Mouse (Mus musculus) heart, embryonic 13.5 days (tissue): ENCODE data around the gene Lce1f. TPM values are rescaled to one million over a fixed set of nuclear protein-coding genes. Genes with fewer than 3 reads are reported as not detected.
"Not testable (repeated sequence)": the region's sequence is repeated elsewhere in the genome, so short reads cannot be mapped to it uniquely, and the experiment has no call there.

Experiments
- ATAC-seq: fragments of 200-750 bp; cut with Nextera tagmentation; 2 replicates; pipeline ENCODE4 v1.8.0; 2017; ENCODE audit warnings: moderate TSS enrichment; ENCODE audit not compliant: insufficient number of reproducible peaks, low FRiP score, low TSS enrichment; ENCODE audit errors: extremely low read depth
- H3K27ac ChIP-seq: fragments of 300-500 bp; sonication (generic); replicated peaks from 2 replicates; pipeline ENCODE4 v1.5.1; 2015; ENCODE audit warnings: moderate library complexity, mild to moderate bottlenecking, inconsistent platforms
- H3K27me3 ChIP-seq: fragments of 300-500 bp; sonication (generic); replicated peaks from 2 replicates; pipeline ENCODE4 v1.6.1; 2015; ENCODE audit warnings: mild to moderate bottlenecking, inconsistent platforms
- H3K36me3 ChIP-seq: fragments of 300-500 bp; sonication (generic); 2 replicates; pipeline ENCODE4 v1.6.1; 2015; ENCODE audit warnings: mild to moderate bottlenecking, inconsistent platforms
- H3K4me1 ChIP-seq: fragments of 300-500 bp; sonication (generic); 2 replicates; pipeline ENCODE4 v1.6.1; 2015; ENCODE audit warnings: inconsistent platforms
- H3K4me2 ChIP-seq: fragments of 300-500 bp; sonication (generic); 2 replicates; pipeline ENCODE4 v1.6.1; 2015; ENCODE audit warnings: inconsistent platforms, mild to moderate bottlenecking, moderate library complexity
- H3K4me3 ChIP-seq: fragments of 300-500 bp; sonication (generic); 2 replicates; pipeline ENCODE4 v1.5.1; 2015; ENCODE audit warnings: moderate library complexity, mild to moderate bottlenecking, inconsistent platforms
- H3K9ac ChIP-seq: fragments of 300-500 bp; sonication (generic); 2 replicates; pipeline ENCODE4 v1.6.1; 2015; ENCODE audit warnings: inconsistent platforms, mild to moderate bottlenecking, moderate library complexity
- H3K9me3 ChIP-seq: fragments of 300-500 bp; sonication (generic); 2 replicates; pipeline ENCODE4 v1.6.1; 2016; ENCODE audit warnings: inconsistent platforms
- WGBS: fragments of 180-500 bp; shearing (Covaris S2); methylation state at CpG from one replicate; pipeline ENCODE4 v1.1.7; 2015; ENCODE audit warnings: mixed read lengths; 5-methylcytosine and 5-hydroxymethylcytosine counted together
- polyA plus RNA-seq: library from polyadenylated mRNA; unstranded; fragments of >200 nt; fragmentation: Nextera tagmentation; extraction: Ambion mirVana; gene quantifications from 2 replicates; pipeline ENCODE4 v1.2.1, GENCODE M21; 2015

Gene Lce1f
- polyA plus RNA-seq: not detected in 2 replicates

DNA sequence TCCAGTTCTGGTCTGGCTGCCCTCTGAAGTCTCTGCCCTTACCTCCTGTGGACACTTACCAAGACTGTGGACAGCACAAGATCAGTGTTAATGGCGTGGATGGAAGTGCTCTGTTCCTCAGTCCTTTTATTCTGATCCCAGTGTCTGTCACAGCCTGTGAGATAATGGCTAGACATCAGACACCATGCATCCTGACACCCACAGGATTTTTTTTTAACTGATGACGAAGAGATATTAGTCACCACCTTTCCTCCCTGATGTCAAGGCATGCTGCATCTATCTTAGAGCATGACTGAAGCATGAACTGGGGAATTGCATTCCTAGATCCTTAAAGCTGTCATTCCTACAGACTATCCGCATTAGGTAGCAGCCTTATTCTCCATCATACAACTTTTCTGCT is at the start of gene Lce1f:
Lce1f (minus strand) TSS at position 101 of the 400 bp plus-strand sequence.
- ATAC-seq: no peak
- H3K36me3 ChIP-seq: no peaks in the 10 kb centered on the region

DNA sequence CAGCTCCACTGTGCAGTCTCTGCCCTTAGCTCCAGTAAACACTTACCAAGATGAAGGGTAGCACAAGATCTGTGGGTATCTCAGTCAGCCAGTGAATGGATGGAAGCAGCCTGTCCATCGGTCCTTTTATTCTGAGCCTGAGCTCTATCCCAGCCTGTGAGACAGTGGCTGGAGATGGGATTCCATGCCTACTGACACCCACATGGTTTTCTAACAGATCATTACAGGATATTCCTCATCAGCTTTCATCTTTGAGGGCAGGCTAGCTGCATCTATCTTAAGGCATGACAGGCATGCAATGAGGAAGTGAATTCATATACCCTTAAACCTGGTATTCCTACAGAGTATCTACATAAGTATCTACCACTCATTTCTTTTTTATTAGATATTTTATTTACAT is 44.8 kb upstream of the Lce1f start, which contains the start of gene Lce1h:
Lce1h (minus strand) TSS at position 101 of the 400 bp plus-strand sequence.
- Histone ChIP-seq H3K9ac (no peak within 1 kb of the TSS), H3K4me3 (no peak within 1 kb of the TSS), H3K4me2 (no peak within 1 kb of the TSS), H3K4me1 (no peaks in the 10 kb centered on the region), H3K27me3 (no peaks in the 10 kb centered on the region), H3K27ac (no peak within 1 kb of the TSS), H3K36me3 (no peaks in the 10 kb centered on the region), H3K9me3 (no peaks in the 10 kb centered on the region)
- ATAC-seq: no peak
- 88% methylated on average over 1 of the region's 1 CpGs for WGBS

More for the DNA sequence above, at the start of gene Lce1f:
- no peak within 1 kb of the TSS for H3K4me2 ChIP-seq
- H3K27ac ChIP-seq: no peak within 1 kb of the TSS
- H3K9ac ChIP-seq: no peak within 1 kb of the TSS
- no peaks in the 10 kb centered on the region for H3K27me3 ChIP-seq
- H3K4me1 ChIP-seq: no peaks in the 10 kb centered on the region
- WGBS: 66% methylated on average over 3 of the region's 3 CpGs
- no peak within 1 kb of the TSS for H3K4me3 ChIP-seq
- H3K9me3 ChIP-seq: no peaks in the 10 kb centered on the region

DNA sequence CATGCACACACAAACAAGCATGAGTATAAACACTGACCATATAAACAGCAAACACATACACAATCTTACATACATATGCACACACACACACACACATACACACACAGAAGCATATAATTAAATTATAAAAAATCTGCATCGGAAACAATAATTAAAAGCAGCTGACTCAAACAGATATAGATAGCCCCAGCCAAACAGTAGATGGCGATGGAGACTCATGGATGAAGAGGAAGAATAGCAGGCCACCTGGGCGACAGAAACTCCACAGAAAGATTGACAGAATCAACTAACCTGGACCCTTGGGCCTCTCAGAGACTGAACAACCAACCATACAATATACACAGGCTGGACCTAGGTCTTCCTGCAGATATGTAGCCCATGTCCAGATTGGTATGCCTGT is 33.0 kb upstream of the Lce1f start:
- Histone ChIP-seq H3K4me3 (no peak overlapping the region), H3K9ac (no peak overlapping the region), H3K4me1 (no peaks in the 10 kb centered on the region), H3K4me2 (no peak overlapping the region), H3K27ac (no peak overlapping the region), H3K27me3 (no peaks in the 10 kb centered on the region), H3K36me3 (no peaks in the 10 kb centered on the region), H3K9me3 (no peaks in the 10 kb centered on the region)
- 26% methylated on average over 3 of the region's 3 CpGs for WGBS
- ATAC-seq: no peak

DNA sequence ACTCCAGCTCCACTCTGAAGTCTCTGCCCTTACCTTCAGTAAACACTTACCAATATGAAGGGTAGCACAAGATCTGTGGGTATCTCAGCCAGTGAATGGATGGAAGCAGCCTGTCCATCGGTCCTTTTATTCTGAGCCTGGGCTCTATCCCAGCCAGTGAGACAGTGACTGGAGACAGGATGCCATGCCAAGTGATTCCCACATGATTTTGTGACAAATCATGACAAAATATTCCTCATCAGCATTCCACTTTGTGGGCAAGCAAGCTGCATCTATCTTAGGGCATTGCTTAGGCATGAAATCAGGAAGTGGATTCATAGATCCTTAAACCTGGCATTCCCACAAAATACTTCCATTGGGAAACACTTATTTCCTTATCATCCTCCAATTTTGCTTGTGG is 32.1 kb upstream of the Lce1f start, which contains the start of gene Lce1g:
Lce1g (minus strand) TSS at position 101 of the 400 bp plus-strand sequence.
- ATAC-seq: no peak
- Histone ChIP-seq H3K9me3 (no peaks in the 10 kb centered on the region), H3K36me3 (no peaks in the 10 kb centered on the region), H3K4me1 (no peaks in the 10 kb centered on the region), H3K27ac (no peak within 1 kb of the TSS), H3K27me3 (no peaks in the 10 kb centered on the region), H3K9ac (no peak within 1 kb of the TSS), H3K4me3 (no peak within 1 kb of the TSS), H3K4me2 (no peak within 1 kb of the TSS)
- WGBS: 78% methylated on average over 1 of the region's 1 CpGs

DNA sequence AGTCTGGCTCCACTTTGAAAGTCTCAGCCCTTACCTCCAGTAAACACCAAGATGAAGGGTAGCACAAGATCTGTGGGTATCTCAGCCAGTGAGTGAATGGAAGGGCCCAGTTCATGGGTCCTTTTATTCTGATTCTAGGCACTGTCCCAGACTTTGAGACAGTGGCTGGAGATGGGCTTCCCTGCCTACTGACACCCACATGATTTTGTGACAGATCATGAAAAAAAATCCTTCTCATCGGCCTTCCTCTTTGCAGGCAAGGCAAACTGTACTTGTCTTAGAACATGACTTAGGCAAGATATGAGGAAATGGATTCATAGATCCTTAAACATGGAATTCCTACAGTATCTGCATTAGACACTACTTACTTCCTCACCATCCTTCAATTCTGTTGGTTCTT is 18.8 kb upstream of the Lce1f start, which contains the start of gene Gm38119:
Gm38119 (minus strand) TSS at position 101 of the 400 bp plus-strand sequence.
- WGBS: 70% methylated on average over 1 of the region's 1 CpGs
- Histone ChIP-seq H3K4me2 (no peak within 1 kb of the TSS), H3K4me3 (no peak within 1 kb of the TSS), H3K9me3 (no peaks in the 10 kb centered on the region), H3K27me3 (no peaks in the 10 kb centered on the region), H3K4me1 (no peaks in the 10 kb centered on the region), H3K9ac (no peak within 1 kb of the TSS), H3K36me3 (no peaks in the 10 kb centered on the region), H3K27ac (no peak within 1 kb of the TSS)
- ATAC-seq: no peak

DNA sequence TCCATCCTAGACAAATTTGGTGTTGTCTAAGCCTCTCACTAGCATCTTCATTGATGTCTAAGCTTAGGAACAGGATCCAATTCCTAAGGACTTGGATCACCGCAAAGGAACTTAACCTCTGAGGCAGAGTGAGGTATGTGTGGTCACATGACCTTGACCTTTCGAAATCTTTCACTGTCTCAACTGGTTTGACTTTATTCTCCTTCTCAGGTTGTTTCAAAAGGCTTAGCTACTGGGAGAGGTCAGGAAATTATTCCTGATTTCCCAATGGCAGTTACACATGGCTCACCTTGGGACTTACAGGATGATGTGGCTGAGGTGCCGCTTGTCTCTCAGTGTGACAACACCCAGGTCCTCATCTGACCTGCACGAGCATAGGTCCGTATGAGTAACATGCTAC is 2.5 kb upstream of the Lce1f start:
- no peaks in the 10 kb centered on the region for H3K36me3 ChIP-seq
- H3K9me3 ChIP-seq: no peaks in the 10 kb centered on the region
- no peak overlapping the region for H3K4me3 ChIP-seq
- no peak overlapping the region for H3K9ac ChIP-seq
- ATAC-seq: no peak
- H3K4me1 ChIP-seq: no peaks in the 10 kb centered on the region
- H3K27me3 ChIP-seq: no peaks in the 10 kb centered on the region
- 73% methylated on average over 5 of the region's 5 CpGs for WGBS
- H3K4me2 ChIP-seq: no peak overlapping the region
- no peak overlapping the region for H3K27ac ChIP-seq

DNA sequence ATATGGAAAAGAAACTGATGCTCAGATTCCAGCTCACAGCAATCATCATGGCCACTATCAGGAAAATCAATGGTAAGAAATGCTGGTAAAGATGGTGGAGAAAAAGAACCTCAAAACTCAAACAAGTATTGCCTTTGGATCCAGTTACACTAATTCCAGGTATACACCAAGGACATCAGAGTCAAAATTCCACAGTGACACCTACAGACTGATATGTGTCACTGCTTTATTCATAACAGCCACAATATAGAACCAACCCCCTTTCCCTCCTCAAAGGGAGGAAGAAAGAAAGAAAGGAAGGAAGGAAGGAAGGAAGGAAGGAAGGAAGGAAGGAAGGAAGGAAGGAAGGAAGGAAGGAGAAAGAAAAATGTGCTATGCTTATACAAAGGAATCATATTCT is 5.0 kb downstream of the Lce1f start:
- Histone ChIP-seq H3K4me1 (no peaks in the 10 kb centered on the region), H3K4me2 (no peak overlapping the region), H3K27ac (no peak overlapping the region), H3K9me3 (no peaks in the 10 kb centered on the region), H3K27me3 (no peaks in the 10 kb centered on the region), H3K9ac (no peak overlapping the region), H3K4me3 (no peak overlapping the region), H3K36me3 (no peaks in the 10 kb centered on the region)
- ATAC-seq: no peak

DNA sequence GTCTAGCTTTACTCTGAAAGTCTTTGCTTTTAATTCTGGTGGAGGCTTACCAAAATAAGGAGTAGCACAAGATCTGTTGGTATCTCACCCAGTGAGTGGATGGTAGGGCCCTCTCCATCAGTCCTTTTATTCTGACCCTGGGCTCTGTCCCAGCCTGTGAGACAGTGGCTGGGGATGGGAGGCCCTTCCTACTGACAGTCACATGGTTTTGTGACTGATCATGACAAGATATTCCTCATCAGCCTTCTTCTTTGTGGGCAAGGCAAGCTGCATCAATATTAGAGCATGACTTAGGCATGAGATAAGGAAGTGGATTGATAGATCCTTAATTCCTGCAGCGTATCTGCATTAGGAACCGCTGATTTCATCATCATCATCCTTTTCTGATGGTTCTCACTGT is 11.2 kb downstream of the Lce1f start, which contains the start of gene Lce1e:
Lce1e (minus strand) TSS at position 101 of the 400 bp plus-strand sequence.
- H3K9me3 ChIP-seq: no peaks in the 10 kb centered on the region
- no peak within 1 kb of the TSS for H3K4me2 ChIP-seq
- ATAC-seq: no peak
- no peaks in the 10 kb centered on the region for H3K27me3 ChIP-seq
- H3K9ac ChIP-seq: no peak within 1 kb of the TSS
- no peaks in the 10 kb centered on the region for H3K36me3 ChIP-seq
- no peak within 1 kb of the TSS for H3K4me3 ChIP-seq
- H3K4me1 ChIP-seq: no peaks in the 10 kb centered on the region
- H3K27ac ChIP-seq: no peak within 1 kb of the TSS
- WGBS: 76% methylated on average over 2 of the region's 2 CpGs

DNA sequence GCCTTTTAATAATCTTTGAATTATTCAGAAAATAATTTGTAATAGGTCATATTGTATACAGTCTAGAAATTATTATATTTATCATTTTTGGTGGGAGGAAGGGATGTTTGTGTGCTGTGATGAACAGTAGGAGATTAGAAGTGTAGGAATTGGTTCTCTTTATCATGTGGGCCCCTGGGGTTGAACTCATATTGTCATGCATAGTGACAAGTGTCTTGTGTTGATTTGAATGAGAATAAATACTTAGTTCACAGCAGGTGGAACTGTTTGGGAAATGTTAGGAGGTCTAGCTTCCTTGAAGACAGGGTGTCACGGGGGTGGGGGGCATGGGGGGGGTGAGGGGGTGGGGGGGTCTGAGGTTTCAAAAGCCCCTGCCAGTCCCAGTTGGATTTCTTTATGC is 25.5 kb downstream of the Lce1f start:
- Histone ChIP-seq H3K9me3 (no peaks in the 10 kb centered on the region), H3K4me1 (no peaks in the 10 kb centered on the region), H3K4me3 (no peak overlapping the region), H3K9ac (no peak overlapping the region), H3K27ac (no peak overlapping the region), H3K36me3 (no peaks in the 10 kb centered on the region), H3K4me2 (no peak overlapping the region), H3K27me3 (no peaks in the 10 kb centered on the region)
- WGBS: 25% methylated on average over 1 of the region's 1 CpGs
- ATAC-seq: no peak

DNA sequence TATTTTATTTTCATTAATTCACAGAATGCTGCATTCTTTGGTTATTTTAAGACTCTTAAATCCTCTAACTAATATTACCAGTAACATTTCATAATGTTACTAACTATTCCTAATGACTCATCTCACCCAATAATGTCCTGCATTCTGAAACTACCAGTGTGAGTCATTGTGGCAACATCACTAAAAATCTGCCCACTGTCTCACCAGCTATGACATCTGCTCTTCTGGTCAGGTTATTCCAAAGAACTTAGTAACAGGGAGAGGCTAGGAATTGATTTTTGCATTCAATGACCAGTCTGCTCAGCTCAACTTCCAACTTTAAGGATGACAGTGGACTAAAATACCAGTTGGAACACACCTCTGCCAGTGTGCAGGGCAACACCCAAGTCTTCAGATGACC is 28.5 kb downstream of the Lce1f start:
- H3K4me3 ChIP-seq: no peak overlapping the region
- no peaks in the 10 kb centered on the region for H3K9me3 ChIP-seq
- no peaks in the 10 kb centered on the region for H3K4me1 ChIP-seq
- no peak overlapping the region for H3K27ac ChIP-seq
- no peak for ATAC-seq
- H3K36me3 ChIP-seq: no peaks in the 10 kb centered on the region
- H3K27me3 ChIP-seq: no peaks in the 10 kb centered on the region
- H3K4me2 ChIP-seq: no peak overlapping the region
- no peak overlapping the region for H3K9ac ChIP-seq

DNA sequence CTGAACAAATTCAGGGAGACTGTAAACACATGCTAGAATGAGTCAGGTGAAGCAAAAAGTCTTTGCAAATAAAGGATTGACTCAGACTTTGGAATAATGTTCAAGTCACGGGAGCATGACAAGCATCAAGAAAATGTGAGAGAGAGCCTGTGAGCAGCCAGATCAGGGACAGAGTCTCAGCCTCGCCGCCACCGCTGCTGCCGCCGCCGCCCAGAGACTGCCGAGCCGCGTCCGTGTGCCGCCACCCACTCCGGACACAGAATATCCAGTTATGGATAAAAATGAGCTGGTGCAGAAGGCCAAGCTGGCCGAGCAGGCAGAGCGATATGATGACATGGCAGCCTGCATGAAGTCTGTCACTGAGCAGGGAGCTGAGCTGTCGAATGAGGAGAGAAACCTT is 31.0 kb downstream of the Lce1f start:
- not testable (repeated sequence) for H3K4me1 ChIP-seq, H3K4me3 ChIP-seq, H3K27ac ChIP-seq, H3K36me3 ChIP-seq, H3K9ac ChIP-seq, ATAC-seq, H3K27me3 ChIP-seq, H3K9me3 ChIP-seq
- WGBS: 57% methylated on average over 16 of the region's 16 CpGs
- H3K4me2 ChIP-seq: peak overlapping the region; percentile 31

DNA sequence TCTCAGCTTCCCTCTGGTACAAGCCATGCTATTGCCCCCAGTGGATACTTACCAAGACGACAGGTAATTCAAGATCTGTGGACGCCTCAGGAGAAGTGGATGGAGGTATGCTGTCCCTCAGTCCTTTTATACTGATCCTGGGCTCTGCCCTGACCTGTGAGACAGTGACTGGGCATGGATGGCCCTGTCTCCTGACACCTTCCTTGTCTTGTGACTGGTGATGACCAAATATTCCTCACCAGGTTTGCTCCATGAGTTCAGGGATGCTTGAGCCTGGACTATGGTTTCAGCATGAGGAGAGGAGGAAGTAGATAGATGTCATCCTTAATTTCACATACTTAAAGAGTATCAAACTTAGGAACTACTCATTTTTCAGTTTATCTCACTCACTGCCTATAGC is 33.0 kb downstream of the Lce1f start, which contains the start of gene Lce1d:
Lce1d (minus strand) TSS at position 101 of the 400 bp plus-strand sequence.
- no peaks in the 10 kb centered on the region for H3K9me3 ChIP-seq
- no peak within 1 kb of the TSS for H3K4me3 ChIP-seq
- WGBS: 52% methylated on average over 2 of the region's 2 CpGs
- no peaks in the 10 kb centered on the region for H3K4me1 ChIP-seq
- H3K27me3 ChIP-seq: no peaks in the 10 kb centered on the region
- no peaks in the 10 kb centered on the region for H3K36me3 ChIP-seq
- no peak for ATAC-seq
- H3K9ac ChIP-seq: no peak within 1 kb of the TSS
- H3K27ac ChIP-seq: no peak within 1 kb of the TSS
- H3K4me2 ChIP-seq: no peak within 1 kb of the TSS
